Mouse (Mus musculus) ovary, adult 10 weeks (tissue): ENCODE data around the gene Fezf2. TPM values are rescaled to one million over a fixed set of nuclear protein-coding genes. Genes with fewer than 3 reads are reported as not detected.

Experiments
- polyA plus RNA-seq: library from polyadenylated mRNA; stranded (reverse); fragments of 350-450 nt; fragmentation: Illumina TruSeq; extraction: RNeasy Lipid Tissue Mini Kit (QIAGEN cat#74804); gene quantifications from one replicate; pipeline ENCODE4 v1.2.3, GENCODE M21; 2014

The Fezf2 gene
- polyA plus RNA-seq, result not detected

GRCm38 (mm10) chr14:12348089-12348488 is at the start of gene Fezf2:
Fezf2 (minus strand) TSS chr14:12348189.

Other genes with a start within 250 kb of the Fezf2 start
- not detected for gene Gm49355, start 64.2 kb downstream of the Fezf2 start, polyA plus RNA-seq
- 161 TPM for gene 3830406C13Rik, start 64.0 kb downstream of the Fezf2 start, polyA plus RNA-seq